ENCODE assay signal across 9 mouse cellular contexts in genomic region chr7:31059108-31059507, GRCm38 (mm10). TPM values are rescaled to one million over a fixed set of nuclear protein-coding genes. Genes with fewer than 3 reads are reported as not detected.
DNase-seq lines count a peak whose midpoint lies in the region; ATAC-seq and TF ChIP-seq lines count a peak whose summit lies in the region.
"Had no signal": no experiment of that assay in that cellular context is flagged by ENCODE, and none has a peak within 500 bp of the region (broad histone marks: within the 10 kb centered on the region; RNA-seq: fewer than 3 reads in every experiment).

Gene Lgi4 (plus strand): TSS chr7:31059342.

- H3K4me1 ChIP-seq in ES-Bruce4 (ENCODE audit: control insufficient read depth, insufficient read depth, low read length) = no peaks in the 10 kb centered on the region
- H3K4me1 ChIP-seq in brown adipose tissue, adult 24 weeks (ENCODE audit: control insufficient read depth, insufficient read depth, insufficient read length, low read length) = 0 out of 2 replicates have a peak, but pooled peaks cover 2% of the 10 kb centered on the region
- H3K4me1 ChIP-seq in forebrain, embryonic 11.5 days (replicated peaks; ENCODE audit: control insufficient read depth, insufficient read depth, low read length) = no peaks in the 10 kb centered on the region; the same call in 1 of the 2 replicates
- peaks cover 0 to 7% of the 10 kb centered on the region in 2 experiments; a peak in 1 of 4 replicates for H3K4me1 ChIP-seq in liver, embryonic 14.5 days (replicated peaks; ENCODE audit: control insufficient read depth in 2 of 2, insufficient read depth in 2 of 2, low read length in 1 of 2)

- no peaks in the 10 kb centered on the region for H3K9me3 ChIP-seq in ES-Bruce4 (replicated peaks; ENCODE audit: control insufficient read depth, insufficient read depth, low read length, poor library complexity, severe bottlenecking)
- no peaks in the 10 kb centered on the region for H3K9me3 ChIP-seq in forebrain, embryonic 11.5 days (ENCODE audit: control insufficient read depth, low read length)
- H3K9me3 ChIP-seq in liver, embryonic 14.5 days (ENCODE audit: control insufficient read depth, low read length) = no peaks in the 10 kb centered on the region

- intact Hi-C loops in heart, postnatal 25 days (cut with DNase I) = loop anchor here (1.0 to 2.0 kb wide), 2 partner anchors 20 to 38 kb away; no protein-coding TSS in a partner anchor

- peak; percentile 91 for DNase-seq in forebrain, embryonic 11.5 days (ENCODE audit: low spot score)
- peak; percentile 84 for DNase-seq in heart, postnatal 25 days (ENCODE audit: low spot score)
- peak; percentile 91 for DNase-seq in kidney, postnatal 4 days
- DNase-seq in liver, embryonic 14.5 days (ENCODE audit: low read depth in 3 of 3, low spot score in 3 of 3) = no peak
- DNase-seq in thymus, postnatal 0 days (ENCODE audit: low spot score) = peak; percentile 56

- peak; percentile 98 for TF ChIP-seq CTCF in ES-Bruce4 (IDR thresholded peaks at IDR 0.05; ENCODE audit: low read depth, low read length)
- TF ChIP-seq CTCF in liver, embryonic 14.5 days (IDR thresholded peaks at IDR 0.05; ENCODE audit: low read depth) = peak; percentile 97

- peak; percentile 71 for ATAC-seq in forebrain, embryonic 11.5 days (replicated peaks; ENCODE audit: low FRiP score)
- ATAC-seq in liver, embryonic 14.5 days (ENCODE audit: insufficient read depth) = 0 out of 2 replicates have a peak, but pooled peaks have one; percentile 8
- peak; percentile 69 for ATAC-seq in neutrophil, adult 5-6 weeks (ENCODE audit: extremely low read depth, insufficient number of reproducible peaks, low FRiP score, poor library complexity, severe bottlenecking)

- H3K27me3 ChIP-seq in ES-Bruce4 (ENCODE audit: control insufficient read depth, insufficient read depth, low read length, poor library complexity, severe bottlenecking) = no peaks in the 10 kb centered on the region
- peaks cover 2% of the 10 kb centered on the region for H3K27me3 ChIP-seq in forebrain, embryonic 11.5 days (ENCODE audit: control insufficient read depth, insufficient read depth, low read length)
- no peaks in the 10 kb centered on the region for H3K27me3 ChIP-seq in liver, embryonic 14.5 days (ENCODE audit: control insufficient read depth, insufficient read depth, low read length)

- H3K4me2 ChIP-seq in forebrain, embryonic 11.5 days (ENCODE audit: low read depth, low read length, severe bottlenecking) = no peak within 1 kb of the TSS
- H3K4me2 ChIP-seq in liver, embryonic 14.5 days (ENCODE audit: low read depth) = no peak within 1 kb of the TSS

- no peak for TF ChIP-seq EP300 in ES-Bruce4 (IDR thresholded peaks at IDR 0.05; ENCODE audit: insufficient read depth, low read depth, low read length)
- TF ChIP-seq EP300 in liver, embryonic 14.5 days (IDR thresholded peaks at IDR 0.05; ENCODE audit: low read depth) = no peak

- no peak for TF ChIP-seq POLR2A in ES-Bruce4 (IDR thresholded peaks at IDR 0.05; ENCODE audit: insufficient read depth, low read length)

- no peak within 1 kb of the TSS for H3K9ac ChIP-seq in ES-Bruce4 (ENCODE audit: low read depth, poor library complexity, severe bottlenecking)
- no peak within 1 kb of the TSS for H3K9ac ChIP-seq in forebrain, embryonic 11.5 days (ENCODE audit: low read length)
- no peak within 1 kb of the TSS for H3K9ac ChIP-seq in liver, embryonic 14.5 days (replicated peaks)

- no peak within 1 kb of the TSS for H3K4me3 ChIP-seq in ES-Bruce4 (ENCODE audit: low read depth, low read length)
- peak within 1 kb of the TSS; percentile 7; the same call in 1 of the 2 replicates for H3K4me3 ChIP-seq in brown adipose tissue, adult 24 weeks (ENCODE audit: insufficient read depth, low read depth, low read length)
- no peak within 1 kb of the TSS for H3K4me3 ChIP-seq in forebrain, embryonic 11.5 days (ENCODE audit: low read depth, low read length)
- H3K4me3 ChIP-seq in liver, embryonic 14.5 days (ENCODE audit: insufficient read depth in 1 of 2, low read depth in 2 of 2, low read length in 2 of 2) = no peak within 1 kb of the TSS

- no peak within 1 kb of the TSS for H3K27ac ChIP-seq in ES-Bruce4 (ENCODE audit: insufficient read depth, low read length)
- peak within 1 kb of the TSS; percentile 13; the same call in 1 of the 2 replicates for H3K27ac ChIP-seq in brown adipose tissue, adult 24 weeks (replicated peaks; ENCODE audit: low read depth, low read length)
- H3K27ac ChIP-seq in forebrain, embryonic 11.5 days (ENCODE audit: low read depth, low read length) = no peak within 1 kb of the TSS
- no peak within 1 kb of the TSS for H3K27ac ChIP-seq in liver, embryonic 14.5 days

- 2% methylated on average over 2 of the region's 2 CpGs for WGBS in forebrain, embryonic 11.5 days
- 0% methylated on average over 2 of the region's 2 CpGs for WGBS in liver, embryonic 14.5 days (ENCODE audit: insufficient replicate concordance)

- H3K36me3 ChIP-seq in ES-Bruce4 (ENCODE audit: control insufficient read depth, insufficient read depth, low read length, poor library complexity, severe bottlenecking) = no peaks in the 10 kb centered on the region
- no peaks in the 10 kb centered on the region for H3K36me3 ChIP-seq in forebrain, embryonic 11.5 days (ENCODE audit: control insufficient read depth, insufficient read depth, low read length)
- H3K36me3 ChIP-seq in liver, embryonic 14.5 days (replicated peaks; ENCODE audit: control insufficient read depth, insufficient read depth, low read depth) = no peaks in the 10 kb centered on the region

RNA-seq across cellular contexts. Expression of gene Lgi4, which starts in this region (rescaled TPM):
- polyA plus RNA-seq in ES-Bruce4 (2011; ENCODE audit: insufficient read depth, insufficient read length, low read depth, missing spikeins) = 0.88 TPM in 1 of 2 replicates, not detected in the other
- polyA plus RNA-seq in brown adipose tissue, adult 24 weeks (2012; ENCODE audit: insufficient read depth, insufficient read length, missing spikeins) = 3.0 and 3.2 TPM in 2 replicates
- polyA plus RNA-seq in forebrain, embryonic 11.5 days (2014; fragmentation: Nextera tagmentation; extraction: Ambion mirVana) = 0.36 and 0.44 TPM in 2 replicates
- total RNA-seq in heart, postnatal 25 days (2021) = 1 to 10 TPM; 2.6 to 4.8 TPM
- 0.04 and 0.16 TPM in 2 replicates for polyA plus RNA-seq in liver, embryonic 14.5 days (2012; rRNA removed)
- polyA plus RNA-seq in liver, embryonic 14.5 days (2014; fragmentation: Nextera tagmentation; extraction: Ambion mirVana) = 0.10 TPM in 1 of 2 replicates, not detected in the other
- total RNA-seq in neutrophil, adult 5-6 weeks (2017) = 0.12 and 1.1 TPM in 2 replicates
- 0.04 and 0.14 TPM in 2 replicates for polyA plus RNA-seq in thymus, postnatal 0 days (2015; fragmentation: Nextera tagmentation; extraction: Ambion mirVana)
- polyA plus RNA-seq: heart, embryonic 14.5 days had no signal

Comparison
In these comparisons a context has a peak if more than half of its experiments do, and no peak if none do; other contexts are left out.
1. Peak in DNase-seq and ATAC-seq in forebrain, embryonic 11.5 days; RNA of the gene not detected or under 1 TPM.
2. Peak in ATAC-seq in liver, embryonic 14.5 days; RNA of the gene not detected or under 1 TPM.
3. Peak in DNase-seq in thymus, postnatal 0 days; RNA of the gene not detected or under 1 TPM.
4. ATAC-seq: peak in every context shown above with its lines; median percentile 71 in forebrain, embryonic 11.5 days; 69 in neutrophil, adult 5-6 weeks; 8 in liver, embryonic 14.5 days.
5. DNase-seq: peak in heart, postnatal 25 days (single experiment) and kidney, postnatal 4 days (2 of 2); none in liver, embryonic 14.5 days (0 of 3).